Mouse (Mus musculus) ES-Bruce4 (cell line): ENCODE results near the gene Apaf1.

Experiments used
- CTCF ChIP-seq: IDR thresholded peaks from one replicate; pipeline ENCODE4 v1.8.1; 2011; ENCODE audit warnings: low read depth, low read length
- POLR2A ChIP-seq: IDR thresholded peaks from one replicate; pipeline ENCODE4 v1.8.1; 2011; ENCODE audit warnings: low read length; ENCODE audit not compliant: insufficient read depth

- TF ChIP-seq CTCF: no peak
- TF ChIP-seq POLR2A: no peak
These were observed 135.5 kb downstream of the Apaf1 start for GRCm38 (mm10) chr10:90947043-90947442.
